Mouse (Mus musculus): Measurements from ENCODE around the gene Fpgs.

Fpgs gene

DNA sequence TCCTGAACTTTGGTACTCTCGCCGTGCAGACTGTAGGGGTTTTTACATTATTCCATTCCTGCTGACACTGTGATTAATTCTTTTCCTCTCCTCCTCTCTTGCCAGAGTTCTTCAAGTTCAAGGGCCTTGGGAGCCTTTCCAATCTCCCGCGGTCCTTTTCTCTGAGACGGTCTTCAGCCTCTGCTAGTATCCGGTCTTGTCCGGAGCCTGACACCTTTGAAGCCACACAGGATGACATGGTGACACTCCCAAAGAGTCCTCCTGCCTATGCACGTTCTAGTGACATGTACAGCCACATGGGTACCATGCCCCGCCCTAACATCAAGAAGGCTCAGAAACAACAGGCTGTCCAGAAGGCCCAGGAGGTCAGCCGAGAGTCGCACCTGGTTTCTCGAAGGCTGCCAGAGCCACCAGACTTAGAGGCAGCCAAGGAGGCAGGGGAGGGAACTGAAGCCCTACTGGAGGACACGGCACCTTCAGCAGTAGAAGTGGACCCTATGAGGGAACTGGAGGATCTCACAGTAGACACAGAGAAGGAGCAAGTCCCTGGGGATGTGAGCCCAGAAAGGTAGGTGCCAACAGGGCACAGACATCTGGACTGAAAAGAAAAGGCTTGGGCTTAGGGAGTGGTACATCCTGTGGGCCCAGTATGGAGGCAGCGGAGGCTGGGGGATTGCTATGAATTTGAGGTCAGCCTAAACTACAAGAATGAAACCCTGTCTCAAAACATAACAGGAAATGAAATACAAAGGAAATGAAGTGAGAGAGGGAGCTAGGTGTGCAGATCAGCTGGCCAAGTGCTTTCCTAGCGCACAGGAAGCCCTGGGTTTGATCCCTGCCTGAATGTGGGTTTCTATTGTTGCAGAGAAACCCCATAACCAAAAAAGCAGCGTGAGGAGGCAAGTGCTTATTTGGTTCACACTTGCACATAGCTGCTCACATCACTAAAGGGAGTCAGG lies 21.2 kb upstream of the Fpgs start:
- peak; percentile 62 to 73 for DNase-seq (ENCODE audit: low read depth in 2 of 2, low spot score in 2 of 2)

DNA sequence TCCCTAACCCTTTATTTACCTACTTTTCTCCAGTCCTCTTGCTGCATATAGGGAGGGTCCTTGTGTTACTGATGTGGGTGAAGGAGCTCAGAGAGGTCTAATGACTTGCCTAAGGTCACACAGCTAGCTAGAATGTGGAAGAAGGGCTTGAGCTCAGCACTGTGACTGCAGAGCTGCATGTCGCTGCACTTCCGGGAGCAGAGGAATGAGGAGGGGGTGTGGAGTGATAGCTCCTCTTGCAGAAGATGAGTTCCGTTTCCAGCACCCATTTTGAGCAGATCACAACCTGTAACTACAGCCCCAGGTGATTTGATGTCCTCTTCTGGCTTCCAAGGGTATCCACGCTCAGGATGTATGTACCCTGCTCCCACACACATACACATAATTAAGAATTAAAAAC lies 20.2 kb upstream of the Fpgs start:
- DNase-seq (ENCODE audit: low read depth in 2 of 2, low spot score in 2 of 2), result no peak

- DNase-seq (ENCODE audit: low read depth in 2 of 2, low spot score in 2 of 2), result no peak
These were observed 18.6 kb upstream of the Fpgs start for GRCm38 (mm10) chr2:32722581-32722980.

- DNase-seq (ENCODE audit: low read depth in 2 of 2, low spot score in 2 of 2), result no peak
These were observed 18.1 kb upstream of the Fpgs start for GRCm38 (mm10) chr2:32722046-32722445.

- no peak for DNase-seq (ENCODE audit: low read depth in 2 of 2, low spot score in 2 of 2)
These were observed 16.8 kb upstream of the Fpgs start, which contains the start of gene Sh2d3c for GRCm38 (mm10) chr2:32720681-32721229. Sh2d3c (plus strand) TSS chr2:32721055.

DNA sequence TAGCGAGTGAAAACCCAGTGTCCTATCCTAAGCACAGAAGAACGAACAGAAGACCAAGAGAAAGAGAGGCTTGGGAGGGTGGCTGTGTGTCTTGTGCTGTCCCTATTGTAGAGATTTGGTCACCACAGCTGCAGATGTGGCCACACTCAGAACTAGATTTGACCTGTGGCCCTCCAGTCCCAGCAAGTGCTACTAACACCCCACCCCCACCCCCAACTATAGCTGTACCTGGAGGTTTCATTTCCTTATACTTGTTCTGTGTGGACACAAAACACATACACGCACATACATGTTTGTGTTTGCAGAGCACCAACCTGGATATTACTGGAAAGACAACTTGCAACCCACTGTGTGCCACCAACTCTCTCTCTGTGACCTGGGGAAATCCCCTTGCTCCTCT lies 16.1 kb upstream of the Fpgs start:
- no peak for DNase-seq (ENCODE audit: low read depth in 2 of 2, low spot score in 2 of 2)

- DNase-seq (ENCODE audit: low read depth in 2 of 2, low spot score in 2 of 2), result no peak
These were observed 14.8 kb upstream of the Fpgs start for GRCm38 (mm10) chr2:32718761-32719160.

DNA sequence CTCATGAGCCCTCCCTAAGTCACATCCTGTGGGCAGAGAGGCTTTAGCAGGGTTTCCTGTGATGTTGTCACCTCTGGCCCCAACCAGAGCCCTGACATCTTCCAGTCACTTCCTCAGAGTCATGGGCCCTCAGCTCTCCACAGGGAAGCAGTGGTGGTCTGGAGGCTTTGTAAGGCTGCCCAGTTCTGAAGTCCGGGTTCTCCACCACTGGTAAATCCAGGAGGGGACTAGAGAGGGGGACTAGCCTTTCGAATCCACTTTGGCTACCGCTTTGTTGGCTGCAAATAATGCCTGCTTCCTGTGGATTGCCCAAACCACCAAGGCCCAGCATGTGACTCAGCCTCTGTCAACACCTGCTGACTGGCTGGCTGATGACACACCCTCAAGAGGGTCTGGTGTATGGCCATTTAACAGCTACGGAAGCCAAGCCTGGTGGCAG lies 11.1 kb upstream of the Fpgs start:
- DNase-seq (ENCODE audit: low read depth in 2 of 2, low spot score in 2 of 2), result peak; percentile 34 to 48

- no peak for DNase-seq (ENCODE audit: low read depth in 2 of 2, low spot score in 2 of 2)
These were observed 10.4 kb upstream of the Fpgs start for GRCm38 (mm10) chr2:32714117-32714986.

GRCm38 (mm10) chr2:32712934-32713817 lies 9.2 kb upstream of the Fpgs start, which contains the start of gene Cdk9:
Cdk9 (minus strand) TSS chr2:32713076.
- DNase-seq (ENCODE audit: low read depth in 2 of 2, low spot score in 2 of 2), result peak; percentile 93 to 95

DNA sequence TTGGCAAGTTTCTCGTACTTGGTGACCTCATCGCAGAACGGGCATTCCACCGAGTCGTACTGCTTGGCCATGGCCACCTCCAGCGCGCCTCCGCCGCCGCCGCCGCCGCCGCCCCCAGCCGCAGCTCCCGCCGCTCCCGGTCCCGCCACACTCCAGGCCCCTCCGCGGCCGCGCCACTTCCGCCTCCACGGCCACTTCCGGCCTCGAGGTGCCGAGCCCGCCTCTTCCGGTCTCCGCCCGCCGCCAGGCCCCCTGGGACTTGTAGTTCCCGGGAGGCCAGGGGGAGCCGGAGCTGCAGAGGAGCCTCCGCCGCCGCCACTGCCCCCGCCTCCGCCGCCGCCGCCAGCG lies 8.6 kb upstream of the Fpgs start:
- DNase-seq (ENCODE audit: low read depth in 2 of 2, low spot score in 2 of 2), result peak; percentile 95 to 97

DNA sequence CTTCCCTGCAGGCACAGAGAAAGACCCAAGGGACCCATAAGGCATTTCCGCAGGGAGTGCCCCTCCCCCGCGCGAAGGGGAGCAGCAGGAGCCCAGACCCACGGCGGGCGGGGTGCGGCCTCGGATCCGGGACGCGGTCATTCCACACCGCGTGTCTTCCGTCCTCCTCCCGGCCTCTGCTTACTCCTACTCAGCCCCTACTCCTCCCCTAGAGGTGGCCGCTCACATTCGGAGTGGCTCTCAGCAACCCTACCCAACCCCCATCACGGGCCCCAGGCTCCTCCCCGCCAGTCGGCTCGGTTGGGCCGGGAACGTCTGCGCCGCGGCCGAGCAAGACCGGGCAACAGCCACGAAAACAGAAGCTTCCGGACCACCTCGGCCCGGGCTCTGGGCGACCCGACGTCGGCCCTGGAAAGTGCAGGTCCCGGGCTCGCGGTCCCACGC lies 8.2 kb upstream of the Fpgs start:
- peak; percentile 38 to 43 for DNase-seq (ENCODE audit: low read depth in 2 of 2, low spot score in 2 of 2)

- no peak for DNase-seq (ENCODE audit: low read depth in 2 of 2, low spot score in 2 of 2)
These were observed 7.5 kb upstream of the Fpgs start for GRCm38 (mm10) chr2:32711301-32712056.

DNA sequence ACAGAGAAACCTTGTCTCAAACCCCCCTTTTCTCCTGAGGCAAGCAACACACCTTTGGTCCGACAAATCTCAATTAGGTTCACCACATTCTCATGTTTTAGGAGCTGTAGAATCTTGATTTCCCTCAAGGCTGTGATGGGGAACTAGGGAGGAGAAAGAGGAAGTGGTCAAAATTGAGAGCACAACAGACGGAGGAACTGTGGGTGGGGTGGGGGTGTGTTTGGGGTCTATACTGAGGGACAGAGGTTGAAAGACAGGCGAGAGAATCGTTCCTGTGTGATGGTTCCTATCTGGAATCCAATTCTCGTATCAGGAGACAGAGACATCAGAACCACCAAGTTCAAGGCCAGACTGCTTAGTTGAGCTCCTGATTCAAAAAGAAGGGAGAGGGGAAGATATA lies 6.5 kb upstream of the Fpgs start:
- no peak for DNase-seq (ENCODE audit: low read depth in 2 of 2, low spot score in 2 of 2)

- DNase-seq (ENCODE audit: low read depth in 2 of 2, low spot score in 2 of 2), result no peak
These were observed 5.7 kb upstream of the Fpgs start for GRCm38 (mm10) chr2:32709521-32710137.

DNA sequence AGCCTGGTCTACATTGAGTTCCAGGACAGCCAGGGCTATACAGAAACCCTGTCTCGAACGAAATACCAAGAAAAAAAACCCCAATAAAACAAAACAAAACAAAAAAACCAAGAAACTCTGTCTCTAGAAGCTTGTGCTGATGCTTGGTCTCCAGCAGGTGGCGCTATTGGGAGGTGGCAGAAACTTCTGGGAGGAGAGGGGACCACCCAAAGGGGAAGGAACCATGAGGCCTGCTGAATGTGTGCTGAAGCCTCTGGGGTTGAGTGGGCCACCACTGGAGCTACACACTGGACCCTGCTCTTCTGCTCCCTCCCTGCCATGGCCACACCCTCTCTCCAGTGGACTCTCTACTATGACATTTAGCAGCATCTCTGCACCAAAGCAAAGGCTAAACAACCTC lies 4.7 kb upstream of the Fpgs start:
- DNase-seq (ENCODE audit: low read depth in 2 of 2, low spot score in 2 of 2), result peak; percentile 68 to 76

DNA sequence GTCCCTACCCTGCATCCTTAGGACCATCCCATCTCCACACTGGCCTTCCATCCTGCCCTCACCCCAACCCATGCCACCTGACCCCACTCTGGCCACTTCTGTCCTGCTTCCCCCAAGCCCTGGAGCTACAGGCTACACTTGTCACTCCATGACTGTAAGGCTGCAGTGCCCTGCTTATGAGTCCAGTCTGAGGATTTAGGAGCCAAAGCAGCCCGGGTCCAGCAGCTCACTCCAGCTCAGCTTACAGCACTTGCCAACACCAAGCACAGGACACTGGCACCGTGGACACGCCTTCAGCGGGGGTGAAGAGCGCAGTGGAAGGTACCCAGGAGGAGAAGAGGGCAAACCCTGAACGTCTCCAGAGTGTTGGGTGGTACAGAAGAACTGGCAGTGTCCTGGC lies 3.0 kb upstream of the Fpgs start:
- DNase-seq (ENCODE audit: low read depth in 2 of 2, low spot score in 2 of 2), result no peak

GRCm38 (mm10) chr2:32705018-32705417 lies 1.1 kb upstream of the Fpgs start:
- no peak for DNase-seq (ENCODE audit: low read depth in 2 of 2, low spot score in 2 of 2)

DNA sequence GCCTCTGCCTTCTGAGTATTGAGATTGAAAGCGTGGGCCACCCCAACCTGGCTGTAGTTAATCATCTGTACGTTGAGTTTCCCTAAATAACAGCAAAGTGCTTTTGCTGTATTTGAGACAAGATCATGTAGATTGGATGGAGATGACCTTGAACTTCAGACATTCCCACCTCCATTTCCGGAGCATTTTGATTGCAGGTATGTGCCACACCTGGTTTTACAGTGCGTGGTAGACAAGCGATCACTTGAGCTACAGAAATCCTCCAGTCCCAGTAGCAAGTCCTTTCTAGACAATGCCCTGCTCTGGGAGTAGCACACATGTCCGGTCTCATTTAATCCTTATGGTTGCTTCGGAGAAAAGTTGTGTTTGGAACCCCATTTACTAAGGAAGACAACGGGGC lies 899 bp downstream of the Fpgs start:
- DNase-seq (ENCODE audit: low read depth in 2 of 2, low spot score in 2 of 2), result no peak

Data from CD8-positive naive resting alpha-beta T cell, adult 2 months (primary cell).